Mouse (Mus musculus) layer of hippocampus, adult 8-10 months (tissue): ENCODE measurements around the gene Sptan1. TPM values are rescaled to one million over a fixed set of nuclear protein-coding genes. Genes with fewer than 3 reads are reported as not detected.

ENCODE experiments used
- DNase-seq, 2 experiments: peaks; one replicate each; pipeline ENCODE4 v3.0.0; 2022; ENCODE audit warnings: low spot score in 2 of 2
- total RNA-seq, 4 experiments: library from RNA; stranded (reverse); gene quantifications; 2 replicates each; pipeline ENCODE4 v1.2.4; 2022

The Sptan1 gene
- total RNA-seq, 4 experiments from 2014 or later, result 744 to 871 (median 808) TPM

GRCm38 (mm10) chr2:30058418-30058817 is 93.1 kb downstream of the Sptan1 start:
- no peak for DNase-seq

GRCm38 (mm10) chr2:30061215-30062166 is 96.1 kb downstream of the Sptan1 start:
- no peak for DNase-seq

GRCm38 (mm10) chr2:30062249-30063093 is 97.1 kb downstream of the Sptan1 start:
- no peak for DNase-seq

GRCm38 (mm10) chr2:30063235-30063634 is 97.9 kb downstream of the Sptan1 start:
- no peak for DNase-seq

- no peak for DNase-seq
Measured at GRCm38 (mm10) chr2:30063791-30064190, 98.4 kb downstream of the Sptan1 start.

GRCm38 (mm10) chr2:30064298-30064697 is 98.9 kb downstream of the Sptan1 start:
- DNase-seq, result no peak

- peak; percentile 86 to 89 for DNase-seq
Measured at GRCm38 (mm10) chr2:30066046-30066901, 100.9 kb downstream of the Sptan1 start.

GRCm38 (mm10) chr2:30067031-30067888 is 101.9 kb downstream of the Sptan1 start:
- no peak for DNase-seq

- no peak for DNase-seq
Measured at GRCm38 (mm10) chr2:30067962-30068361, 102.6 kb downstream of the Sptan1 start.

GRCm38 (mm10) chr2:30072875-30073274 is 107.5 kb downstream of the Sptan1 start:
- DNase-seq, result no peak

- no peak for DNase-seq
Measured at GRCm38 (mm10) chr2:30073285-30073684, 107.9 kb downstream of the Sptan1 start.

- no peak for DNase-seq
Measured at GRCm38 (mm10) chr2:30075625-30076024, 110.3 kb downstream of the Sptan1 start.

GRCm38 (mm10) chr2:30076439-30076838 is 111.1 kb downstream of the Sptan1 start:
- no peak for DNase-seq

- no peak for DNase-seq
Measured at GRCm38 (mm10) chr2:30076959-30077358, 111.6 kb downstream of the Sptan1 start.

GRCm38 (mm10) chr2:30077502-30078348 is 112.4 kb downstream of the Sptan1 start, which contains the start of gene Pkn3:
Gene Pkn3, plus strand, starts transcription at chr2:30077684.
- peak; percentile 44 to 76 for DNase-seq

GRCm38 (mm10) chr2:30078349-30078712 is 113.0 kb downstream of the Sptan1 start:
- no peak for DNase-seq

GRCm38 (mm10) chr2:30078760-30079159 is 113.4 kb downstream of the Sptan1 start:
- no peak for DNase-seq

- DNase-seq, result no peak
Measured at GRCm38 (mm10) chr2:30080181-30080800, 114.9 kb downstream of the Sptan1 start.
